Mouse (Mus musculus): ENCODE results near the gene Tenm3.

Gene Tenm3

DNA sequence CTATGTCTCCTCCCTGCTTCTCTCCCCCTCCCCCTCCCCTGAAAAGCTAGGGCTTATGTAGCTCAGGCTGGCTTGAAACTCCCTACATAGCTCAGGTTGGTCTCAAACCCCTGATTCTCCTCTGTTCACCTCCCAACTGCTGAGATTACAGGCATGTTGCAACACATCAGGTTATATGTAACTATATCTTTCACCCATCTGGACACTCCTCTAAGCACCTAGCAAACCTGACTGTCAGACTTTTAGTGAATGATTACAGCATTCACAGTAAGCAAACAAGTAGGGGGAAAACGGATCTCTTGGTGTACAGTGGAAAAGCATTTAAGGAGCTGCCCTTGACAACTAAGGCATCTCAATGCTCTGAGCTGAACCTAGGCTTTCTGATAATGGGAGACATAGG lies 366.9 kb downstream of the Tenm3 start:
- intact Hi-C loops (cut with DNase I): no loop called here

DNA sequence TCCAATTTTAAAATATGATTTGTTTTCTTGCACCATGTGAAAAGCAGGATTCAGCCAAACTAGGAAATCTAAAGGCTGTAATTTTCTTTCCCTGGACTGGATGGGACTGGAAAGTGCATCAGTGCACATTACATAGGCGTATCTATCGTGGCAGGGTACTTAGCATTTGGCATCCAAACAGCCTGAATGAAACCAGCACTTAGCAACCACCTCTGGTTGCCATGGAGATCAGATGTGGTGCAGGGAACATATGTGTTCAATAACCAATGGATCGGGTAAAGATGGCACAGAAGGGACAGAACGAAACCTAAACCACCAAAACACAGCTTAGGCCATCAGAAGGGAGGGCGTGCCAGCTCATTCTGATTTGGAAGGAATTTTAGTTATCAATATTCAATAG lies 376.1 kb downstream of the Tenm3 start:
- intact Hi-C loops (cut with DNase I): no loop called here

DNA sequence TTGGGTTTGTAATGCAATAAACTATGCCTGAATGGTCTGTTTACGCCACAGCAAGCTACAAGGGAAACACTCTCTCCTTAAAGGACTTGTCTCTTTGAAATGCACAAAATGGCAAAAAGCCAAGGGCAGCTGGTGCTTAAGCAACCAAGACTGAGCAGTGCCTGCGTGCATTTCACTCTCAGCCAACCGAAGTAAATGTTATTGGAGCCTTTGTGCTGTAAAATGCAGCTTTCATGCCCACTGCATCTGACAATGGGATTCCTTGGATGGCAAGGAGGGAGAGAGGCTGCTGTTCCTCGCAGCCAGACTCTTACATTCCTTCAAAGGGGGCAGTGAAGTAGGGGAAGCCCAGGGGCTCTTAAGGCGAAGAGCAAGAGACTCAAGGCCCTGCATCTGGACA lies 385.4 kb downstream of the Tenm3 start:
- intact Hi-C loops (cut with DNase I): no loop called here

DNA sequence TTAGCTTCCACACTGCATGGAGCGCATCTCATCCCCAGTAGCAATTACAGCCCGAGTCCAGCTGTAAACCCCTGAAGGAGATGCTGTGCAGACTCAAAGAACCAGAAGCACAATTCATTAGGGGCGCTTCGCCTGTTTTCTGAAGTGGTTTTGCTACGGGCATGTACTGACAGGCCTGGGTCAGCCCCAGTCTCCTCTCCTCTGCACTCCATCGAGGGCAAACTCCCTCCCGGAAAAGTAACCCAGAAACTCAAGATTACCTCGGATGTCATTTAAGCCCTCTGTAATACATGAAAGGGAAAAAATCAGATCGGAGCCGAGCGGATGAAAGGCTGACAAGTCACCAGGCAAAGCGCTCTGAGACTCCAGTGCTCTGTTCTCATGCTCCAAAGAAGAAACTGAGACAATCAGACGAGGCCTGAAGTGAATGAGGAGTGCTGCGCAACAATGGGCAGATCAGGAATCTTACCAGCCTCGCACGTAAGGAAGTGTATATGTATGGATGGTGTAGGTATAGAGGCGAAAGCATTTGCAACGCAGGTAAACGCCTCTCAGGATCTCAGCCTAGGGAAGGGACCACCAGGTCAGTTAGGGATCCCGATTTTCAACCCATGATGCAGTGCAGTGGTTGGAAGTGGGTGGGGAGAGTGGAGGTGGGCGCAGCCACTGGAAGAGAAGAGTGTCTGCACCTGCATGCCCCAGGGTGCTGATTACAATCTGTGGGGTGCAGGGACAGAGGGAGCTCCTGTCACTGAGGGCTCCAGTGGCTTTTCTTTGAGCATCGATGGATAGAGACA lies 387.2 kb downstream of the Tenm3 start:
- intact Hi-C loops (cut with DNase I): no loop called here

DNA sequence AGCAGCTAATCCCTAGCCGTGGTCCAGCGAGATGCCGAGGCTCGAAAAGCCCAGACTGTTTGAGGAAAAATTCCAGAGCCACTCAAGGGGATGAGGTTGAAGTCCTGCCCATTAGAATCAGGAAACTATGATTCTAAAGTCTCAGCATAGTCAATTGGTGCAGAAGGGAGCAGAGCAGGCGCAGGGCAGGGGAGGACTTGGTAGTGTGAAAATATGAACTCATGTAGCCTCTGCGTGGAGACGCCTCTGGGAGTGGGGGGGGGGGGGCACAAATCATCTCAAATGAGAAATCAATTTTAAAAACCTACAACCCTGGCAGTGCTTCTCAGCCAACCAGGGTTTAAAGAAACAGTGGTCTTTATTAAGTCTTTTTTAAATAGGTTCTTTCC lies 392.5 kb downstream of the Tenm3 start:
- intact Hi-C loops (cut with DNase I): no loop called here

DNA sequence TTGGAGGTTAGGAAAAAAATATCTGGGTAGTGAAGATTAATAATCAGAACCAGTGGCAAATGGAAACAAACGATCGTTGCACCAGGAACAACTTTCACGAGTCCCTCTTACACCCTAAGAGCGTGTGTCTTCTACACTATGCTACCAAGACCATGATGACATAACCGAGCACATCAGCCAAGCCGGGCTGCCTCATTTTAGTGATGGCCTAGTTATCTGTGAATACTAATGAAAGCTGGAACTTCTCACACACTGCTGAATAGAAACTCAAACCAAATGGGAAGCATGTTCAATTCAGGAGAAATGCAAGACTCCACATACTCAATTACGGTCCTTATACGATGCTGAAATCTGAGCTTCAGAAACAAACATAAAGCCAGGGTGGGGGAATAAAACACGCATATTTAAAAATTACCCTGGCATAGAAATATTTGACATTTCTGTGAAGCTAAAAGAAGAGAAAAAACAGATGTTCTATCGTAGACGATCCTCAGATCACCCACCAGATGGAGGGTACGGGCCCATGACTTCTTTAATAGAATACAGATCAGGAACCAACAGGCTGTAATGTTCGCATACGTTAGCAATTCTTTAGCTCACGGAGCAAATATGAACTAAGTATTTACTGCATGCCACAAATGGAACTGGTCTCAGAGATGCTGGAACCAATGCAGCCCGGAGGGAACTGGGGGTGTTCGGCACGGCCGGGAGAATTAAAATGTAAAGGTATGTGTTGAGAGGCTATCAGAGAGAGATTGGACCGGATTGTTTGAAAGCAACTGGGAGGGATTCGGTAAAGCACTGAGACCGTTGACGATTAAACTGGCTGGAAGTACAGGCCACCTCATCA lies 393.1 kb downstream of the Tenm3 start:
- intact Hi-C loops (cut with DNase I): no loop called here

DNA sequence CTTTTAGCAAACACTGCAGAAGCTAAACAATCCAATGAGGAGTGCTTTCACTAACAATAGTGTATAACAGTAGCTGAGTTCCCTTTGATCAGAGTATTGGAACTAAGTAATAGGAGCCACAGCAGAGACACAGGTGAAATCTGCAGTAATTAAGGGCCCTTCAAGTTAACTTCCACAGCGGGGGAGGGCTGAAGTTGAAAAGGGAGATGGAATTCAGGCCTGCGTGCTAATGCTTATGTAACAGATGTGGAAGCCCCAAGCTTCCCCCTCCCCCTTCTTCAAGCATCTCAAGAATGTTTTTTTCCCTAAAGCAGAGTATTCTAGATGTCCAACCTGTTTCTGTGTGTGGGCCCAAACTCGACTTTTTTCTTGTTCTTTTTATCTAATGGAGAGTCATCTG lies 394.1 kb downstream of the Tenm3 start:
- intact Hi-C loops (cut with DNase I): no loop called here

DNA sequence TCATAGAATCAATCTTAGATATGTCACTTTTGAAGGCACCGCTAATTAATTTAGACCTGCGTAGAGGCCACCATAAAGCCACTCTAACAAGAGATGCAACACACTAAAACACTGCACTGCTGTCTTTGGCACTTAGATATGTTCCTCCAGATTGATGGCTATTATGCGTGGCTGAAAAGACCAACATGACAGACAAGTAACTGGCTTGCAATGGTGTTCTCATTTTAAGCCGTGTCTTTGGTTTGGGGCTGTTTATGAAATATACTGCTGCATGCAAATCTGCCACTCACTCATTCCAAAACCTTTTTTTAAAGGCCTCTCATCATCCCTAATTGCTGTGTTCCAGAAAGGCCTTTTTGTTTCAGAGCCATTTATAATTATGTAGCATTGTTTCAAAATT lies 398.1 kb downstream of the Tenm3 start:
- intact Hi-C loops (cut with DNase I): no loop called here

DNA sequence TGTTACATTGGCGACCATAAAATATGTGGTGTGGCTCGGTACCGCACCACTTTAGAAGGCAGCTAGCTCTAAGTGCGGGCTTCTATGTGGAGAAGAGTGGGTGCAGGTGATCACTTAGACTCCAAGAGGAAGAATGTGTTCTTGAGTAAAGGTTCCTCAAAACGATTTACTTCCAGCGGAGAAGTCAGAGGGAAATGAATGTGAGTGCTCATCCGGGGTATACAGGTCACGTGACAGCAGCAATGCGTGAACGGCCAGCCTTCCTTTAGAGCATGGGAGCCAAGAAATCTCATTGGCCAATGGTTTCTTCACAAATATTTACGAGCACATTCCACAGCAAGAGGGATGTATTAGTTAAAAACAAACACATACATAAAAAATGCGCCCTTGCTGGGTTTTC lies 404.3 kb downstream of the Tenm3 start:
- intact Hi-C loops (cut with DNase I): no loop called here

DNA sequence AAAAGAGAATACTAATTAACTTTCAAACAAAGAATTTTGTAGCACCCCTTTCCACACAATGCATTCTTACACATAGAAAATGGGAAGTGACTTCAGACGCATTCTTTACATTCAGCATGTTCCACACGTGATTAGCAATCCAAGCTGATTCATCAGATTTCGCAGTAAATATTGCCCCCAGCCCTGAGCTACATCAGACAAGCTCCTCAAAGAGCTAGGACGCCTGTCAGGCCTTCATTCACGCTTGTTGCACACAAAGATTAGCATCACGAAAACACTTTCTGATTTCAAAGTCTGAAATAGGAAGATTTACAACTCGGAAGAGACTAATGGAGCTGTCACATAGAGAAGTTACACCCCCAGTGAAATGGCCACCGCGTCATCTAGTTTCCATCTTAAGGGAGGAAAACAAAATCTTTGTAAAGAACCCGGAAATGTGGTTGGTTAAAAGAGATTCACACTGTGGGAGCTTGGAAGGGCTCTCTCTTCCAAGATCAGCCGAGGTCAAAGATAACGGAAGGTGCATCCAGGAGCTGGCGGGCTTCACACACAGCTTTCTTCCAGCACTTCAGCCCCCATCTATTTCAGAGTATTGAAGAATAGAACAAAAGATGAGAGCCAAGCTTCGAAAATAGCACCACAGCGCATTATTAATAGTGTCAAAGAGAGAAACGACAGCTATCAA lies 406.1 kb downstream of the Tenm3 start:
- intact Hi-C loops (cut with DNase I): no loop called here

DNA sequence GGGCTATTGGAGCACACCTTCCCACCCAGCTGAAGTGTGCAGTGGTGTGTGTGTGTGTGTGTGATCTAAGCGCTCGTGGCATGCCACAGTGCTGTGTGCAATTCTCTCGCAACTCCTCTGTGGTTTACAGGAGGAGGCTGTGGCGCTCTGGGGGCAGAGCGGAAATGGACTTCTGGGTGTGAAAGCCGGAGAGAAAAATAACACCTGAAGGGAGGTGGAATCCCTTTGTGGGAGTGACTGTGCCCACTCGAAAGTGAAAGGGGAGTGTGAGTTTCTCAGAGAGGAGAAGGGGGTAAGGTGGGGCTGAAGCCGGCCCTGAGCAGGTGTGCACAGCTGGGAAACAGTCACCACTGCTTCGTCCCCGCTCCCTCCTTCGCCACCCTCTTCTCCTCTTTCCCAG lies 418.6 kb downstream of the Tenm3 start:
- intact Hi-C loops (cut with DNase I): no loop called here

DNA sequence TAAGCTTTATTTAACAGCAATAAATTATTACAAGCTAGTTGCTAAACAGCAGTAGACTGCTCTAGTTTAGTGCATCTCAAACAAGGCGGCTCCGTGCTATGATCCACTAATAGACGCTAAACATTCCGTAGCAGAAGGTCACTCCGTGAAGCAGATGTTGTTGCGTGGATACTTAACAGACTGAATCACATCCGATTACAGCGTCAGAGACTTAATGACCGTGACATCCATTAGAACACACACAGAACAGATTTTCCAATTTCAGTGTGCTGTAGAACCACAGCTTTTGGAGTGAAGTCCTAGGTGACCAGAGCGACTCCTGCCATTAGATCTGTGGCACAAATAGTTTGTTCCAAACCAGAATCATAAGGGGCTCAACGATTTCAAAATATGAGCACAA lies 426.0 kb downstream of the Tenm3 start:
- intact Hi-C loops (cut with DNase I): no loop called here

DNA sequence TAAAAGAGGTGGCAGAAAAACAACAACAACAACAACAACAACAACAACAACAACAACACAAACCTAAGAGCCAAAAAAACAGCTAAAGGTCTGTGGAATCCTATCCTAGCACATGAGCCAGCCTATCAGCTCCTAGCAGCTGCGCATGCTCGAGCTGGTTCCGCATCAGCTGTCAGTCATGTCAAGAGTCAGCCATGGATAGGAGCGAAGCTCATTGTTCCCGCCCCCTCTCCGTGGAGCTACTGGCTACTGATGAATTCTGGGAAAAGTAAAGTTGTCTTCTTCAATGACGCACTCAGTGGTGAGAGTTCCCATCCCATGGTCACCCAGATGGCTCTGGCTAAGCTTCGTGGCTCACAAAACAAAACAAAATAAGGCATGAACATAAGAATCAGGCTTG lies 432.8 kb downstream of the Tenm3 start:
- intact Hi-C loops (cut with DNase I): no loop called here

DNA sequence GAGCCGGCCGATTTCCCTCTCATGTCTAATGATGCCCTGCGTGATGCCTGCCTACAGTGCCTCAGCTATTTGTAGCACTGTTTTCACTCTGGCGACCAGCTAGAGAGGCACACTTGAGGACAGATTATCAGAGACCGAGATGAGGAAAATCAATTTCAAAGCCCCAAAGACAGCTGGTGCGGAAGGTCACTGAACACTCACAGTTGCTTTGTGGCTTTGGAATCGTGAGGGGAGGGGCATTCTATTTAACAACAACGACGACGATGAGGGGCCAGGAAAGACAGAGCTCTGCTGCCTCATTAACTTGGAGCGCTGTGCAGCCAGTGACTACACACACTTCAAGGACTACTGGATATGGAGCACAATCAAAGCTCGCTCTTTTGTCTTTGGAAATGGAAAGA lies 443.2 kb downstream of the Tenm3 start:
- intact Hi-C loops (cut with DNase I): no loop called here

DNA sequence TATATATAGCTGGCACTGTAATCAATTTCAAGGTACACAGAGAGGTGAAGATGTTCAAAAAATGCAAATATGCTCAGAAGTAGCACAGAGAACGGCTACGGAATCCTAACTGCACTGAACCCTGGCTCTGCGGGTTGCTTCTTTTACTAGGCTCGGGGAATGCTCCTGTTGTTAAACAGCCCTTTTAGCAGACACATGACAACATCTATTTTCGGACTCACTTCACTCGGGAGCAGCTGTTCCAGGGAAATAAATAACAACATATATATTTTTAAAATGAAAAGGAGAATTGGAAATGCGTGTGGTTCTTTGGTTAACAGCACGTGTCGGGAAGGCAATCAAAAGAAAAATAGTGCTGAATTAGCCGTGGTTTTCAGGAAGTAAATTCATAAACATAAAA lies 457.9 kb downstream of the Tenm3 start:
- intact Hi-C loops (cut with DNase I): no loop called here

DNA sequence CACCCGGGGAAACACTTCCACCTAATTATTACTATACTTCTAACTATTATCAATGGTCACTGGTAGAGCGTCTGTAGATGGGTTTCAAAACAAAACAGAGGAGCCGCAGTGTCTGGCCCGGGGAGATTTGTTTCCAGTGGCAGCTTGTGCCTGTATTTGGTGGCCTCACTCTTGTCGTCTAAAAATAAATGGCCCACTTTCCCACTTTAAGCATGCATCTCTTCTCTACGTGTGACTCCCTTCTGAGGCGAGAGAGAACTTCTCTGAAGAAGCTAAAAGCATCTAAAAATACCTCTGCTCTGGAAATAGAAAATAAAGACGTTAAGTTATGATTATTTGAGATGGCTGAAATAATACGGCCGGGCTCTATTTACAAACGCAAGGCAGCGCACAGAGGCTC lies 463.7 kb downstream of the Tenm3 start:
- intact Hi-C loops (cut with DNase I): no loop called here

DNA sequence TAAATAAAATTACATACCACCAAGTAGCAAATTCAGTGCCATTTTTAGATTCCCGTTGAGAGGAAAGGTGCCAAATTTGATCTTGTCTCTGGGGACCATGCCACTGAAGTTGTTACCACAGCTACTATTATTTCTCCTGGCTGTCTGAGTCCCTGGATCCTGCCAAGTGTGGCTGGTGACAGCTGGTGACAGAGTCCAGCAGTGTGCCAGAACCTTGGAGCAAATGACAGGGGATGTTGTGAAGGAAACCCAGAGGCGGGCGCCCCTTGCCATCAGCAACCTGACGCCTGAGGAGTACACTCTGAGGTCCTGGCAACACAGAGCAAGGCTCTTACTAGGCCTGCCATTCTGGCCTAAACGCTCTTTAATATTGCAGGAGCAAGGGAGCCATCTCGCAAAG lies 467.0 kb downstream of the Tenm3 start:
- intact Hi-C loops (cut with DNase I): no loop called here

DNA sequence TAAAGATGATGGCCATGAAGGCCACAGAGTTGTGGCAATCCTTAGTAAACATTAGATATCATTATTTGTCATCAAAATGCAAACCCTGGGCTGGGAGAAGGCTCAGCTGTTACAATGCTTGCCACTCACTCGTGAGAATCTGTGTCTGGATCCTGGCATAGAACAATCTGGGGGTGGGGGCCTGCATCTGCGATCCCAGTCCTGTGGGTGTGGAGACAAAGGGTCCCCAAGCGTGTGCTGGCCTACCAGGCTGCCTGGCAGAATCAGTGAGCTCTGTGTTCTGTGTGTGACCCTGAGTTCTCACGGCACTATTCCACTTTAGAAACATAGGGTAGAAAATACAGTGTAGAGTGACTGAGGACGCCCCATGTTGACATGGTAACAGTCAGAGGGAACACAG lies 468.6 kb downstream of the Tenm3 start:
- intact Hi-C loops (cut with DNase I): no loop called here

DNA sequence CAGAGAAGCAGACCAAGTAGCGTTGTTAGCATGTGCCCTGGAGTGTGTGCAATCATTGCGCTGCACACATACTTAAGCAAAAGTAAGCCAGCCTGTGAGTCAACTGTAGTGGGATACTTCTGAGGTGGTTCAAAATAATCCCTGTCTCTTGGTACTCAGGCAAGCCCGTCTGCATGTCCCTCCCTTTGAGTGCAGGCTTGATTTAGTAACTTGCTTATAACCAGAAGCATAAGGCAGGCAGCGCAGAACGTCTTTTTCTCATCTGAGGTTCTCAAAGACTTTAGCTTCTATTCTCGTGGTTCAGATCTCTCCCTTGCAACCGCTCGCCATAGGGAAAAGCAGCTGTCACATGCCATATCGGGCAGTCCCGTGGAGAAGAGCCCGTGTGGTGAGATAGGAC lies 470.3 kb downstream of the Tenm3 start:
- intact Hi-C loops (cut with DNase I): no loop called here

DNA sequence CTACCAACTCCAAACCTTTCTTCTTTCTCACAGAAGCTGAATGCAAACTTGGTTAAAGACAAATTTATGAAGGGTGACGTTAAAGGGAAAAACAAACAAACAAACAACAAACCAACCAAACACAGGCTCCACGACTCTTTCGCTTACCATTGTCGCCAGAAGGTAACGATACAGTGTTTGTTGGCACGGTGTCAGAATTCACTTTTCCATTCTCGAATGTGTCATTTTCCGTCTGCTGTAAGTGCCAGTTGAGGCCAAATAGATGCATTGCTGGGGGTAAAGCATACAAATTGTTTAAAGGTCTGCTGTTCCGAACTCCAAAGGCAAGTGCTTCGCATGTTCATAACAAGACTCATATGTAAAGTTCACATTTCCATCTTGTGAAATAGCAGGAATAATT lies 476.6 kb downstream of the Tenm3 start:
- intact Hi-C loops (cut with DNase I): no loop called here

DNA sequence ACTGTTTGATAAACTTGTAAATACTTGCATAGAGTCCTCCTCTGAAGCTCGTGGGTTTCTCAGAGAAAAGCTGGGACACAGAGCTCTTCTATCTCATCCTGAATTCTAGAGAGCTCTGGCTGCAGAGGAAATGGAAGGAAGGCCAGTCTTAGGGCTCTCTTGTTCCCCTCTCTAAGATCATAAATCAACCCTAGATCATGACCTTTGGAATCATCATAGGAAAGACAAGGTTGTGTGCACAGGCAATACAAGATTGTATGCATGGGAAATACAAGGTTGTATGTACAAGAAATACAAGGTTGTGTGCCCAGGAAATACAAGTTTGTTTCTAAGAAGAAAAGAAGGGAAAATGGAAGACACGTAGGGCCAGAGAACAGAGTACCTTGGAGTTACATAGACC lies 486.9 kb downstream of the Tenm3 start:
- intact Hi-C loops (cut with DNase I): no loop called here

DNA sequence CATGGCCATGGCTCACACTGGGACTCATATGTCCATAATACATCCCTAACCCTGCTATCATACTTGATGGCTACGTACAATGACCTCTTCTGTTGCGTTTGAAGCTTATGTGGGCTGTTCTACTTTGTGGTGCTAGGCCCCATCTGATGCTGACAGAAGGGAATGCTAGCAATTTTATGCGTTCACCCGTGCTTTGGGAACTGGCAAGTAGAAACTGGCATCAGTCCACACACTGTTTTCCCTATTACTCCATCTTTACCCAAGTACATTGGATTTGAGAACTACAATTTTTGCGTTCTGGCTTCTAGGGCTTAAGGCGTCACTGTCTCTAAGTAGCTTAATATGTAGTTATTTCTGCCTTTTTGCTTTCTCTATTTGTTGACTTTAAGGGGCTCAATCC lies 490.3 kb downstream of the Tenm3 start:
- intact Hi-C loops (cut with DNase I): no loop called here
